Mouse (Mus musculus) stomach, embryonic 16.5 days (tissue): ENCODE results near the gene Ercc6l2. TPM values are rescaled to one million over a fixed set of nuclear protein-coding genes. Genes with fewer than 3 reads are reported as not detected.

ENCODE experiments used
- ATAC-seq: fragments of 200-750 bp; cut with Nextera tagmentation; 2 replicates; pipeline ENCODE4 v1.8.0; 2017; ENCODE audit warnings: moderate number of reproducible peaks, moderate TSS enrichment; ENCODE audit not compliant: insufficient read depth, low FRiP score
- H3K27ac ChIP-seq: fragments of 300-500 bp; sonication (generic); 2 replicates; pipeline ENCODE4 v1.5.1; 2014; ENCODE audit warnings: low read length
- H3K27me3 ChIP-seq: fragments of 300-500 bp; sonication (generic); 2 replicates; pipeline ENCODE4 v1.6.1; 2014; ENCODE audit warnings: low read length, control low read depth, mixed read lengths; ENCODE audit not compliant: control insufficient read depth, insufficient read depth
- H3K36me3 ChIP-seq: fragments of 300-500 bp; sonication (generic); 2 replicates; pipeline ENCODE4 v1.6.1; 2014; ENCODE audit warnings: low read length; ENCODE audit not compliant: control insufficient read depth, insufficient read depth
- H3K4me1 ChIP-seq: fragments of 300-500 bp; sonication (generic); 2 replicates; pipeline ENCODE4 v1.6.1; 2014; ENCODE audit warnings: low read length, control low read depth, mixed read lengths; ENCODE audit not compliant: control insufficient read depth, insufficient read depth
- H3K4me2 ChIP-seq: fragments of 300-500 bp; sonication (generic); 2 replicates; pipeline ENCODE4 v1.6.1; 2014; ENCODE audit warnings: low read depth, low read length, mixed read lengths
- H3K4me3 ChIP-seq: fragments of 300-500 bp; sonication (generic); replicated peaks from 2 replicates; pipeline ENCODE4 v1.5.1; 2014; ENCODE audit warnings: mild to moderate bottlenecking, low read length
- H3K9ac ChIP-seq: fragments of 300-500 bp; sonication (generic); 2 replicates; pipeline ENCODE4 v1.6.1; 2014; ENCODE audit warnings: low read length
- H3K9me3 ChIP-seq: fragments of 300-500 bp; sonication (generic); replicated peaks from 2 replicates; pipeline ENCODE4 v1.6.1; 2016; ENCODE audit warnings: low read length, control low read depth; ENCODE audit not compliant: control insufficient read depth
- WGBS: fragments of 180-500 bp; shearing (Covaris S2); extraction: QIAGEN DNeasy Blood & Tissue Kit; methylation state at CpG from one replicate; pipeline ENCODE4 v1.1.7; 2014; 5-methylcytosine and 5-hydroxymethylcytosine counted together
- polyA plus RNA-seq: library from polyadenylated mRNA; unstranded; fragments of >200 nt; fragmentation: Nextera tagmentation; extraction: Ambion mirVana; gene quantifications from 2 replicates; pipeline ENCODE4 v1.2.1, GENCODE M21; 2015

The Ercc6l2 gene
- polyA plus RNA-seq, 1 experiment from 2014 or later = 22.7 TPM

GRCm38 (mm10) chr13:63906516-63906915, 91.5 kb downstream of the Ercc6l2 start:
- WGBS = 74% methylated on average over 4 of the region's 4 CpGs
- no peak overlapping the region for H3K27ac ChIP-seq
- ATAC-seq = no peak

GRCm38 (mm10) chr13:63907437-63907836, 92.4 kb downstream of the Ercc6l2 start:
- no peaks in the 10 kb centered on the region for H3K27me3 ChIP-seq
- 53% methylated on average over 4 of the region's 4 CpGs for WGBS
- H3K9me3 ChIP-seq = no peaks in the 10 kb centered on the region
- H3K4me2 ChIP-seq = no peak overlapping the region
- ATAC-seq = no peak
- no peak overlapping the region for H3K4me3 ChIP-seq
- H3K9ac ChIP-seq = no peak overlapping the region
- H3K27ac ChIP-seq = no peak overlapping the region
- no peaks in the 10 kb centered on the region for H3K36me3 ChIP-seq
- H3K4me1 ChIP-seq = peaks cover 4% of the 10 kb centered on the region

More at GRCm38 (mm10) chr13:63906516-63906915, 91.5 kb downstream of the Ercc6l2 start:
- peaks cover 9% of the 10 kb centered on the region for H3K4me1 ChIP-seq
- H3K9ac ChIP-seq = no peak overlapping the region
- no peaks in the 10 kb centered on the region for H3K27me3 ChIP-seq
- no peaks in the 10 kb centered on the region for H3K36me3 ChIP-seq
- no peaks in the 10 kb centered on the region for H3K9me3 ChIP-seq
- no peak overlapping the region for H3K4me3 ChIP-seq
- no peak overlapping the region for H3K4me2 ChIP-seq

- no peaks in the 10 kb centered on the region for H3K27me3 ChIP-seq
- no peak for ATAC-seq
- H3K9ac ChIP-seq = no peak overlapping the region
- WGBS = 42% methylated on average over 5 of the region's 5 CpGs
- no peaks in the 10 kb centered on the region for H3K9me3 ChIP-seq
- peaks cover 5% of the 10 kb centered on the region for H3K4me1 ChIP-seq
- H3K4me2 ChIP-seq = no peak overlapping the region
- H3K4me3 ChIP-seq = no peak overlapping the region
- no peaks in the 10 kb centered on the region for H3K36me3 ChIP-seq
- H3K27ac ChIP-seq = peak overlapping the region; percentile 61; the same call in 1 of the 2 replicates
These were observed 95.2 kb downstream of the Ercc6l2 start for GRCm38 (mm10) chr13:63910141-63910804.

GRCm38 (mm10) chr13:63911617-63912016, 96.6 kb downstream of the Ercc6l2 start:
- H3K9ac ChIP-seq = no peak overlapping the region
- no peak overlapping the region; the same call in 1 of the 2 replicates for H3K27ac ChIP-seq
- H3K4me2 ChIP-seq = no peak overlapping the region
- H3K27me3 ChIP-seq = no peaks in the 10 kb centered on the region
- no peaks in the 10 kb centered on the region for H3K9me3 ChIP-seq
- H3K36me3 ChIP-seq = no peaks in the 10 kb centered on the region
- no peak overlapping the region for H3K4me3 ChIP-seq
- WGBS = 39% methylated on average over 3 of the region's 3 CpGs
- peaks cover 18% of the 10 kb centered on the region for H3K4me1 ChIP-seq
- 0 out of 2 replicates have a peak, but pooled peaks have one; percentile 31 for ATAC-seq

GRCm38 (mm10) chr13:63913136-63913535, 98.1 kb downstream of the Ercc6l2 start:
- no peak overlapping the region for H3K9ac ChIP-seq
- H3K36me3 ChIP-seq = no peaks in the 10 kb centered on the region
- ATAC-seq = no peak
- no peaks in the 10 kb centered on the region for H3K9me3 ChIP-seq
- 88% methylated on average over 6 of the region's 6 CpGs for WGBS
- H3K27me3 ChIP-seq = no peaks in the 10 kb centered on the region
- H3K4me2 ChIP-seq = no peak overlapping the region
- no peak overlapping the region for H3K4me3 ChIP-seq
- H3K4me1 ChIP-seq = peaks cover 31% of the 10 kb centered on the region
- H3K27ac ChIP-seq = no peak overlapping the region; the same call in 1 of the 2 replicates

GRCm38 (mm10) chr13:63915176-63915575, 100.1 kb downstream of the Ercc6l2 start:
- H3K4me3 ChIP-seq = no peak overlapping the region
- H3K27me3 ChIP-seq = no peaks in the 10 kb centered on the region
- no peaks in the 10 kb centered on the region for H3K36me3 ChIP-seq
- peak overlapping the region; percentile 94 for H3K27ac ChIP-seq
- WGBS = 17% methylated on average over 3 of the region's 3 CpGs
- H3K4me1 ChIP-seq = peaks cover 45% of the 10 kb centered on the region
- no peak overlapping the region for H3K9ac ChIP-seq
- H3K9me3 ChIP-seq = no peaks in the 10 kb centered on the region
- H3K4me2 ChIP-seq = no peak overlapping the region
- no peak for ATAC-seq

GRCm38 (mm10) chr13:63915684-63916083, 100.6 kb downstream of the Ercc6l2 start:
- Histone ChIP-seq H3K27me3 (no peaks in the 10 kb centered on the region), H3K36me3 (no peaks in the 10 kb centered on the region), H3K4me3 (no peak overlapping the region), H3K9ac (no peak overlapping the region), H3K9me3 (no peaks in the 10 kb centered on the region), H3K27ac (peak overlapping the region; percentile 94), H3K4me1 (peaks cover 45% of the 10 kb centered on the region), H3K4me2 (no peak overlapping the region)
- no peak for ATAC-seq
- 54% methylated on average over 1 of the region's 1 CpGs for WGBS

- H3K4me1 ChIP-seq = peaks cover 45% of the 10 kb centered on the region
- 79% methylated on average over 8 of the region's 8 CpGs for WGBS
- H3K4me2 ChIP-seq = no peak overlapping the region
- H3K4me3 ChIP-seq = no peak overlapping the region
- no peak overlapping the region for H3K9ac ChIP-seq
- peaks cover 2% of the 10 kb centered on the region; the same call in 1 of the 2 replicates for H3K9me3 ChIP-seq
- H3K27ac ChIP-seq = peak overlapping the region; percentile 94; the same call in 1 of the 2 replicates
- H3K27me3 ChIP-seq = no peaks in the 10 kb centered on the region
- no peaks in the 10 kb centered on the region for H3K36me3 ChIP-seq
- ATAC-seq = no peak
These were observed 101.5 kb downstream of the Ercc6l2 start for GRCm38 (mm10) chr13:63916568-63916967.

GRCm38 (mm10) chr13:63917198-63917767, 102.2 kb downstream of the Ercc6l2 start:
- H3K27me3 ChIP-seq = no peaks in the 10 kb centered on the region
- peaks cover 5% of the 10 kb centered on the region; the same call in 1 of the 2 replicates for H3K9me3 ChIP-seq
- H3K4me1 ChIP-seq = peaks cover 41% of the 10 kb centered on the region
- no peaks in the 10 kb centered on the region for H3K36me3 ChIP-seq
- H3K4me3 ChIP-seq = no peak overlapping the region
- 21% methylated on average over 11 of the region's 11 CpGs for WGBS
- 0 out of 2 replicates have a peak overlapping the region, but pooled peaks have one; percentile 28 for H3K4me2 ChIP-seq
- H3K27ac ChIP-seq = peak overlapping the region; percentile 94
- ATAC-seq = peak; percentile 49; the same call in 1 of the 2 replicates
- 0 out of 2 replicates have a peak overlapping the region, but pooled peaks have one; percentile 27 for H3K9ac ChIP-seq
